Mouse (Mus musculus) liver, embryonic 15.5 days (tissue): Measurements from ENCODE around the gene Ttc7. TPM values are rescaled to one million over a fixed set of nuclear protein-coding genes. Genes with fewer than 3 reads are reported as not detected.
A peak's percentile ranks its signal among the peaks of the same experiment; 100 is the strongest.

Experiments used
- ATAC-seq: fragments of 200-750 bp; cut with Nextera tagmentation; 2 replicates; pipeline ENCODE4 v1.8.0; 2017; ENCODE audit warnings: moderate number of reproducible peaks, mild to moderate bottlenecking, moderate library complexity; ENCODE audit not compliant: insufficient read depth
- H3K27ac ChIP-seq: fragments of 300-500 bp; sonication (generic); replicated peaks from 2 replicates; pipeline ENCODE4 v1.5.1; 2015; ENCODE audit warnings: mild to moderate bottlenecking, inconsistent platforms
- H3K27me3 ChIP-seq: fragments of 300-500 bp; sonication (generic); 2 replicates; pipeline ENCODE4 v1.6.1; 2015; ENCODE audit warnings: mild to moderate bottlenecking, inconsistent platforms
- H3K36me3 ChIP-seq: fragments of 300-500 bp; sonication (generic); replicated peaks from 2 replicates; pipeline ENCODE4 v1.6.1; 2015; ENCODE audit warnings: moderate library complexity, mild to moderate bottlenecking, inconsistent platforms
- H3K4me1 ChIP-seq: fragments of 300-500 bp; sonication (generic); replicated peaks from 2 replicates; pipeline ENCODE4 v1.6.1; 2015; ENCODE audit warnings: inconsistent platforms
- H3K4me2 ChIP-seq: fragments of 300-500 bp; sonication (generic); 2 replicates; pipeline ENCODE4 v1.6.1; 2015; ENCODE audit warnings: moderate library complexity, mild to moderate bottlenecking, inconsistent platforms
- H3K4me3 ChIP-seq: fragments of 300-500 bp; sonication (generic); replicated peaks from 2 replicates; pipeline ENCODE4 v1.5.1; 2015; ENCODE audit warnings: mild to moderate bottlenecking, inconsistent platforms
- H3K9ac ChIP-seq: fragments of 300-500 bp; sonication (generic); 2 replicates; pipeline ENCODE4 v1.6.1; 2015; ENCODE audit warnings: moderate library complexity, mild to moderate bottlenecking, inconsistent platforms
- H3K9me3 ChIP-seq: fragments of 300-500 bp; sonication (generic); replicated peaks from 2 replicates; pipeline ENCODE4 v1.6.1; 2016; ENCODE audit warnings: inconsistent platforms
- WGBS: fragments of 180-500 bp; shearing (Covaris S2); methylation state at CpG from one replicate; pipeline ENCODE4 v1.1.7; 2015; ENCODE audit warnings: mixed read lengths; ENCODE audit not compliant: insufficient replicate concordance; 5-methylcytosine and 5-hydroxymethylcytosine counted together
- polyA plus RNA-seq: library from polyadenylated mRNA; unstranded; fragments of >200 nt; fragmentation: Nextera tagmentation; extraction: Ambion mirVana; gene quantifications from 2 replicates; pipeline ENCODE4 v1.2.1, GENCODE M21; 2015

Gene Ttc7
- polyA plus RNA-seq, 1 experiment from 2014 or later: 10.8 TPM

DNA sequence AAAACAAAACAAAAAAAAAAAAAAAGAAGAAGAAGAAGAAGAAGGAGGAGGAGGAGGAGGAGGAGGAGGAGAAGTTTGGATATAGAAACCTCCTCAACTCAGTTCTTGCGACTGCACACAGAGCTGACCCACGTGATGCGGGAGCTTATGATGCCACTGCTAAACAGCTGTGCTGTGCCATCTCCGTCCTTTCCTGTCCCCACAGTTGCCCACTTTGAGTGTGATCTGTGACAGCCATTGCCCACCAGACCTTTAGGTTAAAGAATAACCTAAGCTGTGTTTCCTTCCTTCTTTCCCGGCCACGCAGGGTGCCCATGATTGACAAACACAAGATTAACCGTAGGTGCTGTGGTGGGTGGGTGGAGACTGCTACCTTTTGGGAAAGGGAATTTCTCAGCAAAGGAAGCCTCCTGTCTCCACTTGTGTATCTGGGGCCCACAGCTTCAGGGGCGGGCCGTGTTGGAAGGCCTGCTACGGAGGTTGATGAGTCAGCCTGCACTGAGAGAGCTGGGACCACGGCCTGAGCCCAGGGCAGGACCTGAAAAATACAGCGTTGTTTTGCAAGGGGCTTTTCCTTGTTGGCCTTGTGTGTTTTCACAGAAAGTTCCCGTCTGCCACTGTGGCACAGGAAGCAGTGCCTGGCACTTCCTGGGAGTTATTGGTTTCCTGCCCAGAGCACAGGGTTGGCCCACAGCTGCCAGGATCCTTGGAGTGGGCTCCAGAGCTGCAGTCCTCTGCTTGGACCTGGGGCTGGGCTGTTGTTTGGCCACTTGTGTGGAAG, 19.5 kb downstream of the Ttc7 start:
- Histone ChIP-seq H3K27me3 (no peaks in the 10 kb centered on the region), H3K9me3 (no peaks in the 10 kb centered on the region), H3K4me2 (no peak overlapping the region; the same call in 1 of the 2 replicates), H3K9ac (no peak overlapping the region), H3K4me1 (peaks cover 43% of the 10 kb centered on the region), H3K36me3 (0 out of 2 replicates have a peak, but pooled peaks cover 2% of the 10 kb centered on the region), H3K27ac (peak overlapping the region; percentile 61), H3K4me3 (no peak overlapping the region)
- no peak for ATAC-seq
- WGBS: 24% methylated on average over 13 of the region's 13 CpGs

DNA sequence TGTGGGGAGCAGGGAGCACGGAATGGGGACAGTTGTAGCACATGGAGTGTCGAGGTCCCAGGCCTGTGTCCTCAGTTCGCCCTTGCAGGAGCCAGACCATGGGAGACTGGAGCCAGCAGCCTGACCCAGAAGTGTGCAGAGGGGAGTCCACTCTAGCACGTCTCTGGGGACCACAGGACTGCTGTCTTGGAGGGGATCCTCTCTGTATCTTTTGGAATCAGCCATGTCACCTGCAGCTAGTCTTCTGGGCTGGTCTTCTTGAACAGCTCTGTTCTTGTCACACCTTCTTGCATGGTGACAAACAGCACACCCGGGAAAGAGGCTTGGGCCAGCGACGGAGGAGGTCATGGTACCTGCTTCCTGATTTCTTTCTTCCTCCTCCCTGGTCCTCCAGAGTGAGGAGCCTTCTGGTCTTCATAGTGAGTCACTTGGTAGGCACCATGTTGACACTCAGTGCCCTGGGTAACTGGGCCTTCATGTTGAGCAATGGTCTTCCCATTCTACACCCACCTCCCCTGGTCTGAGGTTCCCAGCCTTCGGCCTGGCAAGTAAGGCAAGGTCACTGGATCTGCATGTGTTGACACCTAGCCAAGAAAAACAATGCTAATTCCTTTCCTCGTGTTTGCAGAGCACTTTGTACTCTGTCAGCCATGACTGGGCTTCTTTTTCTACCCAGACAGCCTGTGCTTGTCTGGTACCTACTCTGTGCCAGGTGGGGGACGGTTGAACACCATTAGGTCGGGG, 21.6 kb downstream of the Ttc7 start:
- no peak for ATAC-seq
- H3K27me3 ChIP-seq: no peaks in the 10 kb centered on the region
- H3K9ac ChIP-seq: no peak overlapping the region
- no peak overlapping the region for H3K4me2 ChIP-seq
- no peaks in the 10 kb centered on the region for H3K9me3 ChIP-seq
- H3K4me3 ChIP-seq: no peak overlapping the region
- H3K36me3 ChIP-seq: peaks cover 13% of the 10 kb centered on the region
- 67% methylated on average over 11 of the region's 11 CpGs for WGBS
- H3K27ac ChIP-seq: 0 out of 2 replicates have a peak overlapping the region, but pooled peaks have one; percentile 41
- H3K4me1 ChIP-seq: peaks cover 33% of the 10 kb centered on the region

GRCm38 (mm10) chr17:87305065-87305464, 22.4 kb downstream of the Ttc7 start:
- H3K4me3 ChIP-seq: no peak overlapping the region
- no peaks in the 10 kb centered on the region for H3K9me3 ChIP-seq
- H3K4me1 ChIP-seq: peaks cover 28% of the 10 kb centered on the region
- ATAC-seq: no peak
- no peaks in the 10 kb centered on the region for H3K27me3 ChIP-seq
- no peak overlapping the region for H3K4me2 ChIP-seq
- H3K36me3 ChIP-seq: peaks cover 19% of the 10 kb centered on the region
- H3K27ac ChIP-seq: 0 out of 2 replicates have a peak overlapping the region, but pooled peaks have one; percentile 41
- H3K9ac ChIP-seq: no peak overlapping the region
- WGBS: 79% methylated on average over 8 of the region's 8 CpGs

DNA sequence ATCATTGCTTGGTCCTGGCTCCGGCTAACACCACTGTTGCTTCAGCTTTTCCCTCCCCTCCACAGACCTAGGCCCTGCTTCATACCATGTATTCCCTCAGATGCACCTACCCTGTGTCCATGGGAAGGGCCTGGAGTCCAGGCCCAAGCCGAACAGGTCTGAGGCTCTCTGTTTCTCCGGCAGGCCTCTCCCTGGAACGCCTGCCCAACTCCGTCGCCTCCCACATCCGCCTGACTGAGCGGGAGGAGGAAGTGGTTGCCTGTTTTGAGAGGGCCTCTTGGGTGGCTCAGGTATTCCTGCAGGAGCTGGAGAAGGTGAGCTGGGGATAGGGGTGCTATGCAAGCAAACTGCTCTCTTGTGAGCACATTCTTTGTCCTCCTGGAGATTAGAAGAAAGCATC, 24.1 kb downstream of the Ttc7 start:
- H3K4me2 ChIP-seq: no peak overlapping the region

DNA sequence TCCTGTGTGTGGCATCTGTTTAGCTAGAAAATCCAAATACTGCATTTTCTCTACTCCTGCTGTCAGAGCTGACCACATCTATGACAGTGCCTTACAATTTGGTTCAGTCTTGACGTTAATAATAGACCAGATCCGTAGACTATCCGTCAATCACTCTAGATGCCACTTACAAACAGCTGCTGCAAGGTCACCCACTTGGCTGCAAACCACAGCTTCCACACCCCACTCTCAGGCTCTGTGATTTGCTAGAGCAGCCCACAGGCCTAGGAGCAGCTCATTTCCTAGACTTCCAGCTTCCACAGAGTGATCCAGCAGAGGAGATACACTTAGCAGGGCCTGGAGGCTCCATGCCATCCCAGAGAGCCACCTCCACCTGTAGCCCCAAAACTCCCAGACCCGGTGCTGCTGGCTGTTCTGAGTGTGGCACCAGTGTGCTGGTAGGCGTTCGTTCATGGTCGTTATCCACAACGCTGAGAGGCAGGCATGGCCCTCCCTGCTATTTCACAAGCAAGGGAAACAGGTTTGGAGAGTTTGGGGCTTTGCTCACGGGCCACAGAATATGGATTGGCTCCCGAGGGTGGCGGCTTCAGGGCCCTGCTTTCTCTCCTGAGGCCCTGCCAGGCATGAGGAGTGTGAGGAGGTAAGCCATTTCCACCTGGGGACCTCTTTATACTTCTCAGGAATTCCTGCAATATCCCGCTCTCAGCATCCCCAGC, 26.5 kb downstream of the Ttc7 start:
- Histone ChIP-seq H3K36me3 (peaks cover 26% of the 10 kb centered on the region), H3K4me2 (no peak overlapping the region), H3K27ac (no peak overlapping the region), H3K27me3 (no peaks in the 10 kb centered on the region), H3K4me3 (no peak overlapping the region), H3K4me1 (peaks cover 16% of the 10 kb centered on the region), H3K9me3 (no peaks in the 10 kb centered on the region), H3K9ac (no peak overlapping the region)
- 70% methylated on average over 12 of the region's 12 CpGs for WGBS
- ATAC-seq: no peak

More for the DNA sequence above, 24.1 kb downstream of the Ttc7 start:
- H3K9ac ChIP-seq: no peak overlapping the region
- H3K4me3 ChIP-seq: no peak overlapping the region
- peaks cover 26% of the 10 kb centered on the region for H3K4me1 ChIP-seq
- no peak overlapping the region for H3K27ac ChIP-seq
- ATAC-seq: 0 out of 2 replicates have a peak, but pooled peaks have one; percentile 11
- H3K9me3 ChIP-seq: no peaks in the 10 kb centered on the region
- H3K27me3 ChIP-seq: no peaks in the 10 kb centered on the region
- peaks cover 26% of the 10 kb centered on the region for H3K36me3 ChIP-seq
- 64% methylated on average over 8 of the region's 8 CpGs for WGBS

- 80% methylated on average over 7 of the region's 7 CpGs for WGBS
These were observed 27.8 kb downstream of the Ttc7 start for GRCm38 (mm10) chr17:87310497-87310896.

DNA sequence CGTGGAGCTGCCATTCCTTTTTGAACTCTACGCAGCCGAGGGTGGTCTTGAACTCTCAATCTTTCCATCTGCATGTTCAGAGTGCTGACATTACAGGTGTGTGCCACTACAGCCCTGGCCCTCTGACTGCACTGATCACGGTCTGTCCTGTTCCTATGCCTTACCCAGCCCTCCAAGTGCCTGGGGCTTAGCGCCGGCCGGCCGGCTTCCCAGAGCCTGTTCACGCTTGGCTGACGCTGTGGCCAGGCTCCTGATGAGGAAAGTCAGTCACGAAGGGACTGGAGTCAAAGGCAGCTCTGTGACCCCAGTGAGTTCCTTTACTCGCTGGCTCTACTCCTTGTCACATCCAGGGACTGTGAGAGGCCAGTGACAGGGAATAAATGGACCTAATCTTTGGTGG, 29.7 kb downstream of the Ttc7 start:
- H3K27me3 ChIP-seq: no peaks in the 10 kb centered on the region
- peaks cover 26% of the 10 kb centered on the region for H3K36me3 ChIP-seq
- no peak overlapping the region for H3K4me3 ChIP-seq
- H3K4me2 ChIP-seq: no peak overlapping the region
- no peak overlapping the region for H3K9ac ChIP-seq
- ATAC-seq: no peak
- WGBS: 70% methylated on average over 12 of the region's 12 CpGs
- no peaks in the 10 kb centered on the region for H3K9me3 ChIP-seq
- no peak overlapping the region for H3K27ac ChIP-seq
- H3K4me1 ChIP-seq: peaks cover 31% of the 10 kb centered on the region

More at GRCm38 (mm10) chr17:87310497-87310896, 27.8 kb downstream of the Ttc7 start:
- Histone ChIP-seq H3K36me3 (peaks cover 26% of the 10 kb centered on the region), H3K4me2 (no peak overlapping the region), H3K4me3 (no peak overlapping the region), H3K9ac (no peak overlapping the region), H3K27ac (no peak overlapping the region), H3K9me3 (no peaks in the 10 kb centered on the region), H3K4me1 (peaks cover 20% of the 10 kb centered on the region), H3K27me3 (no peaks in the 10 kb centered on the region)
- no peak for ATAC-seq

- Histone ChIP-seq H3K4me1 (peaks cover 31% of the 10 kb centered on the region), H3K27me3 (no peaks in the 10 kb centered on the region), H3K36me3 (peaks cover 26% of the 10 kb centered on the region), H3K4me2 (no peak overlapping the region), H3K4me3 (no peak overlapping the region), H3K9me3 (no peaks in the 10 kb centered on the region), H3K9ac (no peak overlapping the region), H3K27ac (no peak overlapping the region; the same call in 1 of the 2 replicates)
- 55% methylated on average over 18 of the region's 18 CpGs for WGBS
- no peak for ATAC-seq
These were observed 30.5 kb downstream of the Ttc7 start for GRCm38 (mm10) chr17:87312924-87313870.

DNA sequence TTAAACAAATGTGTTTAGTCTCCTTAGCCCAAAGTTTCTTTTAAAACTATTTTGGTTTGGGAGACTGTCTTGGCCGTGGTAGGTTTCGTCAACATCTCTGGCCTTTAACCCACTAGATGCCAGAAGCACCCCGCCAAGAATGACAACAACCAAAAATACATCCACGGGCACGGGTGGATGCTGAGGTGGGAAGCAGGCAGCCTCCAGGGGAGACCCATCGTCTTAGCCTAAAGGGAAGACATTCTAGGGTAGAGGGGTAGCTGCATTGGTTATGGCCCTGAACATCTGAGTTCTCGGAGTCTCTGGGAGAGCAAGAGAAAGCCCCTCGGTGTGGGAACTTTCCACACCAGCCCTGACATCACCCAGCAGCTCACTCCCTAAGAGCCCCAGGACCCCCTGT, 31.4 kb downstream of the Ttc7 start:
- no peak overlapping the region for H3K9ac ChIP-seq
- no peak overlapping the region for H3K4me2 ChIP-seq
- 75% methylated on average over 8 of the region's 8 CpGs for WGBS

GRCm38 (mm10) chr17:87314530-87314946, 31.9 kb downstream of the Ttc7 start:
- Histone ChIP-seq H3K4me3 (no peak overlapping the region), H3K4me1 (peaks cover 31% of the 10 kb centered on the region), H3K36me3 (peaks cover 13% of the 10 kb centered on the region), H3K9ac (no peak overlapping the region), H3K4me2 (no peak overlapping the region), H3K27ac (no peak overlapping the region), H3K9me3 (no peaks in the 10 kb centered on the region), H3K27me3 (no peaks in the 10 kb centered on the region)
- WGBS: 50% methylated on average over 5 of the region's 5 CpGs
- ATAC-seq: no peak; the same call in 1 of the 2 replicates

More for the DNA sequence above, 31.4 kb downstream of the Ttc7 start:
- Histone ChIP-seq H3K27me3 (no peaks in the 10 kb centered on the region), H3K4me3 (no peak overlapping the region), H3K4me1 (peaks cover 31% of the 10 kb centered on the region), H3K27ac (no peak overlapping the region), H3K36me3 (peaks cover 17% of the 10 kb centered on the region), H3K9me3 (no peaks in the 10 kb centered on the region)
- no peak for ATAC-seq
